Mouse (Mus musculus) MEL-GATA-1-ER (cell line): Measurements from ENCODE around the gene Nid2.

Experiments used
- DNase-seq: peaks from one replicate; pipeline ENCODE4 v3.0.0-alpha.2; 2012; ENCODE audit warnings: low read depth; ENCODE audit errors: extremely low read depth

Nid2 gene

DNA sequence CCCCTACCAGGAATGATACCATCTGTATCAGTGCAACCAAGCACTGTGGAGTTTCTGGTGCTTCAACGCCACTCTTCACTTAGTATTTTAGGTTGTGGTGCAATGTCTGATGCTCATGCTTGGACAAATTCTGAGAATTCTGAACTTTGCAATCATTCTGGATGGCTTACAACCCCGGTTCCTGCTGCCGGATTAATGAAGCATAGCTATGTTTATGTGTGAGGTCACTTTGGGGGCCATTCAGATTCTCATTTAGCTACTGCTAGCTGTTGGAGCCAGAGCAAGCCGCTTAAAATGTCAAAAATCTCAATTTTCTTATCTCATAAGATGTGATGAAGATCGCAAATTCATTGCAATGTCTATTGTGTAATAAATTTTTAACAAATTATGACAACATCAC is 6.2 kb upstream of the Nid2 start:
- DNase-seq: no peak

DNA sequence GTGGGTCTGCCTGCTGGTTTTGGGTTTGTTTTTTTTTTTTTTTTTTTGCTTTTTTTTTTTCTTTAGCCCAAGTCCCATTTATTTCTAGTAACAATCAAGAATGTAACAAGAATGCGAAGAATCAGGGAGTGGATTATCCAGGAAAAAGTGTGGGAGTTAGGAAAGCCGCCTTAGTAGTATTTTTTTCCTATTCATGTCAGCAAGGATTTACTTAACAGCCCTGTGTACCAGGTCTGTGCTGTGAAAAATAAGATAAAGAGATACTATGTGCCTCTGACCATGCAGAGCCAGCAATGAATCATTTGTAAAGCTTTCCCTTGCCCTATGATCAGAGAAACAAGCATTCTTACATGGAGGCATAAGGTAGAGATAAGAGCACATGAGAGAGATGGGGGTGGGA is 4.8 kb upstream of the Nid2 start:
- DNase-seq: no peak

DNA sequence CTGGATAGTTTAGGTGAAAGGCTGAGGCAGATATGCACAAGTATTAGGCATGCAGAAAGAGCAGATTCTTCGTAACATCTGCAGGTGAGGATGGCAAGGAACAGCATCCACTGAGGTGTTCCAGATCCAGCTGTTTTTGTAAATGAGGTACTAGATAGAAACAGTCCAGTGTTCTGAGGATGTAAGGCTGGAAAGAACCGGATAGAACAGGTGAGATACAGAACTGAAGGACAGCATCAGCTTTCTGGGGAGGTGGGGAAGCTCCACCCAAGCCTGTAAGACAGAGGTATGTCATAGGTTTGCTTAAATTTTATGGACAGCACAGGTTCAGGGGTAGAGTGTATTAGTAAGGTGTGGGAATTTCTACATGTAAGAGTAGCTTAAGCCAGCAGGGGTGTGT is 4.3 kb upstream of the Nid2 start:
- DNase-seq: no peak

GRCm38 (mm10) chr14:19749743-19750142 is 1.3 kb upstream of the Nid2 start:
- DNase-seq: no peak

- no peak for DNase-seq
Measured at GRCm38 (mm10) chr14:19750411-19751024, 547 bp upstream of the Nid2 start.

DNA sequence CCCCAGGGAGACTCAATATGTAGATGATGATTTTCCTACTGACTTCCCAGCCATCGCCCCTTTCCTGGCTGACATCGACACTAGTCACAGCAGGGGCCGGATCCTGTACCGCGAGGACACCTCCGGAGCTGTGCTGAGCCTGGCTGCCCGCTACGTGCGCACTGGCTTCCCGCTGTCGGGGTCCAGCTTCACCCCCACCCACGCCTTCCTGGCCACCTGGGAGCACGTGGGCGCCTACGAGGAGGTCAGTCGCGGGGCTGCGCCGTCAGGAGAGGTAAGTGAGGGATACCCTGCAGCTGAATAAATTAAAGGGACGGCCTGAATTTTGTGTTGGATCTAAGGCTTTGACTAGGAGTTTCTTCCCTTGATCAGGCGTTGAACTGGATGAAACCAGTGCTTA is 1.2 kb downstream of the Nid2 start:
- DNase-seq: no peak

GRCm38 (mm10) chr14:19759277-19760193 is 8.5 kb downstream of the Nid2 start:
- DNase-seq: no peak

GRCm38 (mm10) chr14:19760721-19761120 is 9.7 kb downstream of the Nid2 start:
- no peak for DNase-seq

- DNase-seq: no peak
Measured at GRCm38 (mm10) chr14:19762014-19762413, 10.9 kb downstream of the Nid2 start.

GRCm38 (mm10) chr14:19763527-19763926 is 12.5 kb downstream of the Nid2 start:
- no peak for DNase-seq

GRCm38 (mm10) chr14:19764331-19764730 is 13.3 kb downstream of the Nid2 start:
- no peak for DNase-seq

- DNase-seq: no peak
Measured at GRCm38 (mm10) chr14:19765539-19766379, 14.7 kb downstream of the Nid2 start.

DNA sequence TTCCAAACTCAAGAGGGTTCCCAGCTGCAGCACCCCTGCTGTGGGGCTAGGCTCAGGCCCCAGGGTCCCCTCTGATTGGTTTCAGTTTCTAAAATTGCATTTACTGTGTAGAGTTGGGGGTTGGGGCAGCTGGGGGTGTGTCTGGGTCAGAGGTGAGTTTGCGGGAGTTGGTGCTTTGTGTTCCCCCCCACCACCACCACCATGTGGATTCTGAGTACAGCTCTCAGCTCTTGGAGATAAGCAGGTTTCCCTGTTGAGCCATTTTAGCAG is 15.2 kb downstream of the Nid2 start:
- DNase-seq: no peak

DNA sequence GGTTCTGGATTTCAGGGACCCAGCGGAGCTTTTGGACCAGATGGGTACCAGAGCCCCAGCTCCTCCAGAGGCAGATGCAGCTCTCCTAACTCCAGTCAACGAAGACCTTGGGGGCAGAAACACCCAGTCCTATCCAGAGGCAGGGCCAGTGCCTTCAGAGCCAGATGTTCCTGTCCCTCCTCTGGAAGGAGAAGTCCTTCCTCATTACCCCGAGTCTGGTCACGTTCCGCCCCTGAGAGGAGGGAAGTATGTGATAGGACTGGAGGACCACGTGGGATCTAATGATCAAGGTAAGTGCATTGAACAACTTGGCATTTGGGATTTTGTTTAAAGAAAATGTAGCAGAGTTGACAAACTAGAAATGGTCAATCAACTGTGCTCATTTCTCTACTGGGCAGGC is 17.6 kb downstream of the Nid2 start:
- no peak for DNase-seq

GRCm38 (mm10) chr14:19769441-19770200 is 18.6 kb downstream of the Nid2 start:
- no peak for DNase-seq

DNA sequence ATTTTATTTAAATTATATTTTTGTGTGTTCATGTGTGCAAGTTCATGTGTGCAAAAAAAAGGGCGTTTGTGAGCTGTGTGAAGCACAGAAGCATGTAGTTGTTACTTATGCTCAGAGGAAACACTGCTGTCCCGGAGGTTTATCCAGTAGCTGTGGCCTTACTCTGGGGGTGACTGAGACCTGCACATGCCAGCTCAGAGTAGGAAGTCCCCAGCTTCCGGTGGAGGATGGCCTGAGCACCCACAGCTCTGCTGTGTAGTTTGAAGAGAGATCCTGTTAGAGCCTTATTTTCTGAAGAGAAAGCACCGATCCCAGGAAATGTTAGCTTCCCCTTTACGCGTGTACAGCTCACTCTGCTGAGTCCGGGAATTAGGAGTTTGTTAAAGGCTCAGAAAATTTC is 20.1 kb downstream of the Nid2 start:
- no peak for DNase-seq

GRCm38 (mm10) chr14:19774036-19774628 is 23.1 kb downstream of the Nid2 start:
- no peak for DNase-seq

- DNase-seq: no peak
Measured at GRCm38 (mm10) chr14:19775491-19775890, 24.4 kb downstream of the Nid2 start.

DNA sequence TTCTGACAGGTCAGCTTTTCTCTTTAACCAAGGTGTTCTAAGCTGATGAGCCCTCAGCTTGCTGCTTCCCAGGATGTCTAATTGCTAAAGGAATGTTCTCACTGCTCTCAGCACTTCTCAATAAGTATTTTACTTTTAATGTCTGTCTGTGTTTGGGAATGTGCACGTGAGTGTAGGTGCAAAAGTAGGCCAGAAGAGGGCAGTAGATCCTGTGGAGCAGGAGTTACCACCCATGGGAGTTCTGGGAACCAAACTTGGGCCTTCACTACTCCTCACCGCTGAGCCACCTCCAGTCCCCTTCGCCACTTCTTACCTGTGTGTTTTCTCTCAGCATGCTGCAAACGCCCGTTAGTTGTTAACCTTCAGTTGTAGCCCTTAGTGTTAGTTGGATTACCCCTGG is 25.1 kb downstream of the Nid2 start:
- no peak for DNase-seq

DNA sequence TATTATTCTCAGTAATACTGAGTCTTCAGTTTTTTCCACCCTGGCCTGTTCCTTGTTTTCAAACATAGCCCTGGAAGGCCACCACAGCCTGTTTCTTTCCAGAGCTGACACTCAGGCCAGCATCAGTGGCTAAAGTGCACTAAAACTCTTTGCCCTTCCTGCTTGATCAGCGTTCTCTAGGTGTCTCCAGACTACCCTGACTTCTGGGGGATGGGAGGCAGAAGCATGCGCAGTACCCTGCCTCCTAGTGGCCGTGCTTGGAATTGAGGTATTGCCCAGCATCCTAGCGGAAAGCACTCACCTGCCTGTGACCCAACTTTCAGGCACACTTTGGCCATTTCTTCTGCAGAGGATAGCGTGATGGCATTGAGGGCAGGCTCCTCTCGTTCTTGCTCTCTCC is 25.8 kb downstream of the Nid2 start:
- DNase-seq: no peak

DNA sequence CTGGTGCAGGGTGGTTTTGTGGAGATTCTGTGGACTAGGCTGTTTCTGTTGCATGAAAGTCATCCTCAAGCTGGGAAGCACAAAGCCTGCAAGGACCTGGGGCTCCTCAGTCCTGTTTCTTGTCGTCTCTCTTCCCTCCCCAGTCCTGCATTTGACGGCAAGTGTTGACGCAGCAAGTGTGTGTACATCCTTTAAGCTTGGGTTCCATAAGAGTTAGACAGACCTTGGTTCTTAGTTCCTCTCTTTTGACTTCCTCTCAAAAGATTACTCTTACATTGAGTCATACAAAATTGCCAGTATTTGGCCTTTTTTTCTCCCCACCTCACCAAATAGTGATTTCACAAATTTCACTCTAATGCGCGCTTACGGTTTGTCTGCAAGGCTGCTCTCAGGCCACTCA is 26.3 kb downstream of the Nid2 start:
- no peak for DNase-seq
